Mouse (Mus musculus): ENCODE measurements around the gene Best1. TPM values are rescaled to one million over a fixed set of nuclear protein-coding genes. Genes with fewer than 3 reads are reported as not detected.

Best1 gene
- polyA plus RNA-seq, 1 experiment from 2014 or later, result 0.24 TPM

DNA sequence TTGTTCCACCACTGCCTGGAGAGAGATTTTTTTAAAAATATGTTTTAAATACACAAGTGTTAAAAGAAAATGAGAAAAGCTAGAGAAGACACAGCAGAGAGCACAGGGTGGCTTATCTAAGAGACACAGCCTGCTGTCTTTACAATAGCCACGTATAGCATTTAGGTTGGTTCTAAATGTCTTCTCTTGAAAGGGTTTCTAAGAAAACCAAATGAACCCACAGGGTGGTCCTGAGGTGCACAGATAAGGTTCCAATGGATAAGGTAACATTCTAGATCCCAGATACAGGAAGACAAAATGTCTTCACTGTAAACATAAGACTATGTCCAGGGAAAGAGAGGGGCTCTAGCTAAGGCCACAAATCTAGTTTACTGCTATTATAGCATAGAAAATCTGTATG lies 46.0 kb downstream of the Best1 start:
- Histone ChIP-seq H3K9me3 (ENCODE audit: control insufficient read depth, low read length) (no peaks in the 10 kb centered on the region), H3K27ac (replicated peaks in 1 of 2; ENCODE audit: control insufficient read depth in 1 of 2, insufficient read depth in 1 of 2, low read depth in 2 of 2, low read length in 2 of 2) (peak overlapping the region in 1 of 2 experiments; percentile 84; a peak in 2 of 4 replicates), H3K9ac (ENCODE audit: low read length) (no peak overlapping the region), H3K4me1 (ENCODE audit: control insufficient read depth in 2 of 2, insufficient read depth in 2 of 2, low read length in 2 of 2) (peaks cover 5 to 13% of the 10 kb centered on the region in 2 experiments), H3K36me3 (ENCODE audit: control insufficient read depth, insufficient read depth, low read length) (no peaks in the 10 kb centered on the region), H3K27me3 (ENCODE audit: control insufficient read depth, insufficient read depth, low read length) (no peaks in the 10 kb centered on the region), H3K4me2 (ENCODE audit: low read length) (no peak overlapping the region), H3K4me3 (ENCODE audit: control insufficient read depth in 1 of 2, insufficient read depth in 1 of 2, low read depth in 1 of 2, low read length in 2 of 2) (no peak overlapping the region)
- ATAC-seq (ENCODE audit: insufficient number of reproducible peaks, insufficient read depth, low FRiP score, low read depth), result no peak
- 26% methylated on average over 1 of the region's 1 CpGs for WGBS

DNA sequence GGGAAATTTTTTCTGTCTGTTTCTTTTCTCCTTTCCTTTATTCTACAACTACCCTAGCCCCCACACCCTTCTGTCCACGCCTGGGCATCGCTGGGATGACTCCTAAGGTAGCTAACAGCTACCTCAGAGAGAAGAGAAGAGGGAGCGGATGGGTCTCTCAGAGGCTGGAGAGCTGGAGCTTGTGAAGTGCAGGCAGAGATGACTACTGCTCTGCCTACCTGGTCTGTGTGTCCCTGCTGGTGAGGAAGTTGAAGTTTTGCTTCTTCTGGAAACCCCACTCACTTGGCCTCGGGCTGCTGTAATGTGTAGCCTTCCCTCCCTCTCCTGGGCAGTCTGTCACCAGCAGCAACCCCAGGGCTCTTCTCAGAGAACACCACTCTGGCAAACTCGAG lies 46.6 kb downstream of the Best1 start:
- Histone ChIP-seq H3K4me3 (ENCODE audit: control insufficient read depth in 1 of 2, insufficient read depth in 1 of 2, low read depth in 1 of 2, low read length in 2 of 2) (no peak overlapping the region), H3K9ac (ENCODE audit: low read length) (peak overlapping the region; percentile 58; the same call in 1 of the 2 replicates)
- 31% methylated on average over 5 of the region's 5 CpGs for WGBS

DNA sequence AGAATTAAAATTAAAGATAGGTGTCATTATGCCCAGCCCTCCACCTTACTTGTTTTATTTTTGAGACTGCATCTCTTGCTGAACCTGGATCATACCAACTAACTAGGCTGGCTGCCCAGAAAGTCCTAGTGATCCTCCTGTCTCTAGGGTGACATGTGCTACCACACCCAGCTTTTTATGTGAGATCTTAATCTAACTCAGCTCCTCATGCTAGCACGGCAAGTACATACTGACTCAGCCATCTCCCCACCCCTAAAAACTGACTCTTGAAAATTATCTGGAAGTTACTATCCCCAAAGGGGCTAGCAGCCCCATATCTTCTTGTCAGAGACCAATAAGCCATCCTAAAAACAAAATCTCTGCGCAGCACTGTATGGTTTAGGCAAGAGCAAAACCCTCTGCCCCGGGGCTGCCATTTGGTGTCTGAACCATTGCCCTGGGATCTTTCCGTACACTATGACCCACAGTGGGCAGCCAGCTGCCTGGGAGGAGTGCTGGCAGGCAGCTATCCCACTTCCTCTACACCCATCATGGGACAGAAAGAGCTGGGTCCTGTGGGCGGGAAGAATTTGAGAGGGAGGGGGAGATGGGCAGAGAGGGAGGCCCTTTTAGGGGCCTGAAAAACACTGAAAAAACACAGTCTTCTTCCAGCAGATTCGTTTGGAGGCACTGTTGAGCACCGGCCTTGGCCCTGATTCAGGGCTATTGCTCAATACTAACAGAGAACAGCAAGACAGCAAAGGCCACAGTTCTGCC lies 47.2 kb downstream of the Best1 start:
- peak overlapping the region; percentile 36 for H3K4me2 ChIP-seq (ENCODE audit: low read length)
- peak overlapping the region; percentile 84 to 88 for H3K27ac ChIP-seq (replicated peaks in 1 of 2; ENCODE audit: control insufficient read depth in 1 of 2, insufficient read depth in 1 of 2, low read depth in 2 of 2, low read length in 2 of 2)
- H3K27me3 ChIP-seq (ENCODE audit: control insufficient read depth, insufficient read depth, low read length), result no peaks in the 10 kb centered on the region
- no peak overlapping the region for H3K4me3 ChIP-seq (ENCODE audit: control insufficient read depth in 1 of 2, insufficient read depth in 1 of 2, low read depth in 1 of 2, low read length in 2 of 2)
- peak; percentile 81 for ATAC-seq (ENCODE audit: insufficient number of reproducible peaks, insufficient read depth, low FRiP score, low read depth)
- H3K9ac ChIP-seq (ENCODE audit: low read length), result 0 out of 2 replicates have a peak overlapping the region, but pooled peaks have one; percentile 58
- WGBS, result 28% methylated on average over 7 of the region's 7 CpGs
- peaks cover 5 to 13% of the 10 kb centered on the region in 2 experiments for H3K4me1 ChIP-seq (ENCODE audit: control insufficient read depth in 2 of 2, insufficient read depth in 2 of 2, low read length in 2 of 2)
- H3K36me3 ChIP-seq (ENCODE audit: control insufficient read depth, insufficient read depth, low read length), result no peaks in the 10 kb centered on the region
- H3K9me3 ChIP-seq (ENCODE audit: control insufficient read depth, low read length), result 0 out of 2 replicates have a peak, but pooled peaks cover 4% of the 10 kb centered on the region

More for the DNA sequence above, 46.6 kb downstream of the Best1 start:
- Histone ChIP-seq H3K36me3 (ENCODE audit: control insufficient read depth, insufficient read depth, low read length) (no peaks in the 10 kb centered on the region), H3K4me2 (ENCODE audit: low read length) (peak overlapping the region; percentile 36), H3K27ac (replicated peaks in 1 of 2; ENCODE audit: control insufficient read depth in 1 of 2, insufficient read depth in 1 of 2, low read depth in 2 of 2, low read length in 2 of 2) (peak overlapping the region; percentile 84 to 88), H3K4me1 (ENCODE audit: control insufficient read depth in 2 of 2, insufficient read depth in 2 of 2, low read length in 2 of 2) (peaks cover 5 to 13% of the 10 kb centered on the region in 2 experiments), H3K9me3 (ENCODE audit: control insufficient read depth, low read length) (0 out of 2 replicates have a peak, but pooled peaks cover 1% of the 10 kb centered on the region), H3K27me3 (ENCODE audit: control insufficient read depth, insufficient read depth, low read length) (no peaks in the 10 kb centered on the region)
- ATAC-seq (ENCODE audit: insufficient number of reproducible peaks, insufficient read depth, low FRiP score, low read depth), result peak; percentile 49; the same call in 1 of the 2 replicates

DNA sequence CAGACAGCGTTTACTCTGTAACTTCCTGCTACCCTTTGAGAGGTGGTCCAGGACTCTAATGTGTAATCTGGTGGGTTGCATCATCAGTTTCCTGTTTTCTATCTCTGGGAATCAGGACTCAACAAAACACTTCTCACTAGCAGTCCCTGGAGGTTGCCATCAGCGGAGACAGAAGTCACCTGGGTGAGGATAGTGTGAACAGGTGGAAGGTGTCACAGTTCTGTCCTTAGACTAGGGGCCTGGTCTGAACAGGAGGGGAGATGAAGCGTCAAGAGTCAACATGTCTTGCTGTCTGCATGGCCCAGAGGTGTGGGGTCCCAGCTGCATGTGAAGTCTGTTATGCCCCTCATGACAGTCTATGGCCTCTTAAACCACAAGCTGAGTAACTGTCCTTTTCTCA lies 48.5 kb downstream of the Best1 start:
- H3K36me3 ChIP-seq (ENCODE audit: control insufficient read depth, insufficient read depth, low read length), result no peaks in the 10 kb centered on the region
- no peak overlapping the region for H3K9ac ChIP-seq (ENCODE audit: low read length)
- 0 out of 2 replicates have a peak, but pooled peaks cover 4% of the 10 kb centered on the region for H3K9me3 ChIP-seq (ENCODE audit: control insufficient read depth, low read length)
- H3K4me3 ChIP-seq (ENCODE audit: control insufficient read depth in 1 of 2, insufficient read depth in 1 of 2, low read depth in 1 of 2, low read length in 2 of 2), result no peak overlapping the region
- no peaks in the 10 kb centered on the region for H3K27me3 ChIP-seq (ENCODE audit: control insufficient read depth, insufficient read depth, low read length)
- 82% methylated on average over 3 of the region's 3 CpGs for WGBS
- no peak overlapping the region for H3K4me2 ChIP-seq (ENCODE audit: low read length)
- ATAC-seq (ENCODE audit: insufficient number of reproducible peaks, insufficient read depth, low FRiP score, low read depth), result no peak
- H3K4me1 ChIP-seq (ENCODE audit: control insufficient read depth in 2 of 2, insufficient read depth in 2 of 2, low read length in 2 of 2), result peaks cover 5 to 13% of the 10 kb centered on the region in 2 experiments
- H3K27ac ChIP-seq (replicated peaks in 1 of 2; ENCODE audit: control insufficient read depth in 1 of 2, insufficient read depth in 1 of 2, low read depth in 2 of 2, low read length in 2 of 2), result no peak overlapping the region

DNA sequence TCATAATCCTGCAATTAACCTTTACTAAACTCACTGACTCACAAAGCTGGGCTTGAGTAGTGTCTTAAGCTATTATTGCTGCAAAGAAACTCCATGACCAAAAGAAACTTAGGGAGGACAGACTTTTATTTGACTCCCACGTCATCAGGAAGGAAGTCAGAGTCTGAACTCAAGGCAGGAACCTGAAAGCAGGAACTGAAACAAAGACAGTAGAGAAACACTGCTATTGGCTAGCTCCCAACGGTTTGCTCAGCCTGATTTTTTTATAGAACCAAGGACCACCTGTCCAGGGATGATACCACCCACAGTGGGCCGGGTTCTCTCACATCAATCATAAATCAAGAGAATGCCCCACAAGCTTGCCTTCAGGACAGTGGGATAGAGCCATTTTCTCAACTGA lies 49.0 kb downstream of the Best1 start:
- WGBS, result 66% methylated on average over 3 of the region's 3 CpGs

DNA sequence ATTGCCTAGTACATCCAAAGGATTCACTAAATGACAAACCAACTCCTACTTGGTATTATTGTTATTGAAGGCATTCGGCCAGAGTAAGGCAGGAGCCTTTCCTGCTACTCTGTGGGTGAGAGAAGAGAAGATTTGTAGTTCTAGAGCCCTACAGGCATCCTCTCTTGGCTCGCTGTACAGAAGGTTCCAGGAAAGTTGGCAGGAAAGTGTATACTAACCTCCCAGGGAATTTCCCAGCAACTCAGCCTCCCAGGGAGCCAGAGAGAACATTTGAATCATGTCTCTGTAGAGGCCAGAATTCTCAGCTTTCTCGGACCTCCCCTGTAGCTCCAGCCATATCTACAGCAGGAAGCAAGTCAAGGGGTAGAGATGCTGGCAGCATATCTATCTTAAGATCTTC lies 54.4 kb downstream of the Best1 start:
- peaks cover 17 to 19% of the 10 kb centered on the region in 2 experiments for H3K4me1 ChIP-seq (ENCODE audit: control insufficient read depth in 2 of 2, insufficient read depth in 2 of 2, low read length in 2 of 2)
- H3K36me3 ChIP-seq (ENCODE audit: control insufficient read depth, insufficient read depth, low read length), result no peaks in the 10 kb centered on the region
- WGBS, result 60% methylated on average over 3 of the region's 3 CpGs
- H3K9ac ChIP-seq (ENCODE audit: low read length), result no peak overlapping the region
- no peak overlapping the region for H3K4me3 ChIP-seq (ENCODE audit: control insufficient read depth in 1 of 2, insufficient read depth in 1 of 2, low read depth in 1 of 2, low read length in 2 of 2)
- no peaks in the 10 kb centered on the region for H3K27me3 ChIP-seq (ENCODE audit: control insufficient read depth, insufficient read depth, low read length)
- ATAC-seq (ENCODE audit: insufficient number of reproducible peaks, insufficient read depth, low FRiP score, low read depth), result no peak
- 0 out of 2 replicates have a peak, but pooled peaks cover 4% of the 10 kb centered on the region for H3K9me3 ChIP-seq (ENCODE audit: control insufficient read depth, low read length)
- H3K27ac ChIP-seq (replicated peaks in 1 of 2; ENCODE audit: control insufficient read depth in 1 of 2, insufficient read depth in 1 of 2, low read depth in 2 of 2, low read length in 2 of 2), result 0 out of 4 replicates have a peak overlapping the region, but pooled peaks of 1 of the 2 experiments have one; percentile 8
- no peak overlapping the region for H3K4me2 ChIP-seq (ENCODE audit: low read length)

More for the DNA sequence above, 49.0 kb downstream of the Best1 start:
- no peak overlapping the region for H3K27ac ChIP-seq (replicated peaks in 1 of 2; ENCODE audit: control insufficient read depth in 1 of 2, insufficient read depth in 1 of 2, low read depth in 2 of 2, low read length in 2 of 2)
- no peaks in the 10 kb centered on the region for H3K36me3 ChIP-seq (ENCODE audit: control insufficient read depth, insufficient read depth, low read length)
- H3K9me3 ChIP-seq (ENCODE audit: control insufficient read depth, low read length), result 0 out of 2 replicates have a peak, but pooled peaks cover 4% of the 10 kb centered on the region
- no peak for ATAC-seq (ENCODE audit: insufficient number of reproducible peaks, insufficient read depth, low FRiP score, low read depth)
- no peak overlapping the region for H3K4me3 ChIP-seq (ENCODE audit: control insufficient read depth in 1 of 2, insufficient read depth in 1 of 2, low read depth in 1 of 2, low read length in 2 of 2)
- H3K27me3 ChIP-seq (ENCODE audit: control insufficient read depth, insufficient read depth, low read length), result no peaks in the 10 kb centered on the region
- peaks cover 5 to 13% of the 10 kb centered on the region in 2 experiments for H3K4me1 ChIP-seq (ENCODE audit: control insufficient read depth in 2 of 2, insufficient read depth in 2 of 2, low read length in 2 of 2)
- no peak overlapping the region for H3K9ac ChIP-seq (ENCODE audit: low read length)
- no peak overlapping the region for H3K4me2 ChIP-seq (ENCODE audit: low read length)

DNA sequence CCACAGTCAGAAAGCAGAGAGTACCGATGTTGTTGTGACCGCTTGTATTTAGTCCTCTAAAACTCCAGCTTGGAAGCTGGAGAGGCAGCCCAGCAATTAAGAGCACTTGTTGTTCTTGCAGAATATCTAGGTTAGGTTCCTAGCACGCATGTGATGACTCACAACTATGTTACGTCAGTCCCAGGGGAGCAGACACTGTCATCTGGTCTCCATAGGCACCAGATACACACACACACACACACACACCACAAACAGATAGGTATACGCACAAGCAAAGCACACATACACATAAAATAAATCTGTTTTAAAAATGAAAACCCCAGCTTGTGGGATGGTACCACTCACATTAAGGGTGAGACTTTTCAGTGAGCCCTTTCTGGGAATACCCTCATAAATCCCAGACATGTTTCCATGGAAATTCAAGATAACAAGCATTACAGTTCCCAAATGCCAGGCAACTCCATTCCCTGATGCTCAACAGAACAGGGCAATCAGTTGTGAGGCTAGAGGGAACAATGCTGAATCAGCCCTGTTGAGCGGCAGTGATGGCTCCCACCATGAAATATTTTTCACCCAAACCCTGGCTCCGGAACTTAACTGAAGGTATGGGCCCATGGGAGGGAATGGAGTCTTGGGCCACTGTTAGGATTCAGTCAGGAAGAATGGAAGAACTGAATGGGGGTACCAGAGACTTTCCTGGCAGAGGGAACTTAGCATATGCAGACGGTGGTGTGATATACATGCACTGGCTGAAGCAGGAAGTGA lies 55.5 kb downstream of the Best1 start:
- H3K4me2 ChIP-seq (ENCODE audit: low read length), result no peak overlapping the region
- no peaks in the 10 kb centered on the region for H3K27me3 ChIP-seq (ENCODE audit: control insufficient read depth, insufficient read depth, low read length)
- H3K36me3 ChIP-seq (ENCODE audit: control insufficient read depth, insufficient read depth, low read length), result no peaks in the 10 kb centered on the region
- no peak overlapping the region for H3K9ac ChIP-seq (ENCODE audit: low read length)
- 0 out of 2 replicates have a peak, but pooled peaks cover 4% of the 10 kb centered on the region for H3K9me3 ChIP-seq (ENCODE audit: control insufficient read depth, low read length)
- H3K4me1 ChIP-seq (ENCODE audit: control insufficient read depth in 2 of 2, insufficient read depth in 2 of 2, low read length in 2 of 2), result peaks cover 18 to 22% of the 10 kb centered on the region in 2 experiments
- ATAC-seq (ENCODE audit: insufficient number of reproducible peaks, insufficient read depth, low FRiP score, low read depth), result no peak
- 65% methylated on average over 8 of the region's 8 CpGs for WGBS
- no peak overlapping the region for H3K4me3 ChIP-seq (ENCODE audit: control insufficient read depth in 1 of 2, insufficient read depth in 1 of 2, low read depth in 1 of 2, low read length in 2 of 2)
- peak overlapping the region in 1 of 2 experiments; percentile 75; a peak in 3 of 4 replicates for H3K27ac ChIP-seq (replicated peaks in 1 of 2; ENCODE audit: control insufficient read depth in 1 of 2, insufficient read depth in 1 of 2, low read depth in 2 of 2, low read length in 2 of 2)

Data from heart, embryonic 14.5 days (tissue).